Mouse (Mus musculus): ENCODE measurements around the gene Krt2. TPM values are rescaled to one million over a fixed set of nuclear protein-coding genes. Genes with fewer than 3 reads are reported as not detected.

Gene Krt2
- total RNA-seq (2021): not detected
- long read RNA-seq, experiment 1: 0 reads
- long read RNA-seq, experiment 2: 0 reads

GRCm38 (mm10) chr15:101817875-101818274, at the start of gene Krt2:
TSS of gene Krt2 (minus strand) at chr15:101818169.
- DNase-seq (ENCODE audit: low spot score in 2 of 2): no peak

- no peak for DNase-seq (ENCODE audit: low spot score in 2 of 2)
Observed at GRCm38 (mm10) chr15:101866754-101867153, 48.8 kb upstream of the Krt2 start.

- DNase-seq (ENCODE audit: low spot score in 2 of 2): no peak
Observed at GRCm38 (mm10) chr15:101860421-101861130, 42.6 kb upstream of the Krt2 start.

GRCm38 (mm10) chr15:101859735-101860170, 41.8 kb upstream of the Krt2 start:
- DNase-seq (ENCODE audit: low spot score in 2 of 2): no peak

GRCm38 (mm10) chr15:101858673-101859425, 40.9 kb upstream of the Krt2 start:
- DNase-seq (ENCODE audit: low spot score in 2 of 2): no peak

- no peak for DNase-seq (ENCODE audit: low spot score in 2 of 2)
Observed at GRCm38 (mm10) chr15:101856696-101857095, 38.7 kb upstream of the Krt2 start.

GRCm38 (mm10) chr15:101855732-101856131, 37.8 kb upstream of the Krt2 start:
- no peak for DNase-seq (ENCODE audit: low spot score in 2 of 2)

- DNase-seq (ENCODE audit: low spot score in 2 of 2): no peak
Observed at GRCm38 (mm10) chr15:101854294-101854693, 36.3 kb upstream of the Krt2 start.

GRCm38 (mm10) chr15:101852571-101852970, 34.6 kb upstream of the Krt2 start:
- no peak for DNase-seq (ENCODE audit: low spot score in 2 of 2)

- no peak for DNase-seq (ENCODE audit: low spot score in 2 of 2)
Observed at GRCm38 (mm10) chr15:101850694-101851093, 32.7 kb upstream of the Krt2 start, which contains the start of gene Krt1. TSS of gene Krt1 (minus strand) at chr15:101850794.

GRCm38 (mm10) chr15:101845971-101846403, 28.0 kb upstream of the Krt2 start:
- DNase-seq (ENCODE audit: low spot score in 2 of 2): no peak

- DNase-seq (ENCODE audit: low spot score in 2 of 2): no peak
Observed at GRCm38 (mm10) chr15:101843192-101843591, 25.2 kb upstream of the Krt2 start.

GRCm38 (mm10) chr15:101834784-101835328, 16.9 kb upstream of the Krt2 start:
- no peak for DNase-seq (ENCODE audit: low spot score in 2 of 2)

- DNase-seq (ENCODE audit: low spot score in 2 of 2): peak in 1 of 2 experiments; percentile 19
Observed at GRCm38 (mm10) chr15:101833131-101833530, 15.2 kb upstream of the Krt2 start.

GRCm38 (mm10) chr15:101829441-101829840, 11.5 kb upstream of the Krt2 start:
- no peak for DNase-seq (ENCODE audit: low spot score in 2 of 2)

- DNase-seq (ENCODE audit: low spot score in 2 of 2): no peak
Observed at GRCm38 (mm10) chr15:101821786-101822185, 3.8 kb upstream of the Krt2 start.

GRCm38 (mm10) chr15:101803052-101803822, 14.7 kb downstream of the Krt2 start:
- no peak for DNase-seq (ENCODE audit: low spot score in 2 of 2)

GRCm38 (mm10) chr15:101802296-101802835, 15.6 kb downstream of the Krt2 start, which contains the start of gene Krt73:
TSS of gene Krt73 (minus strand) at chr15:101802346.
- DNase-seq (ENCODE audit: low spot score in 2 of 2): no peak

- DNase-seq (ENCODE audit: low spot score in 2 of 2): no peak
Observed at GRCm38 (mm10) chr15:101790867-101791266, 27.1 kb downstream of the Krt2 start.

- DNase-seq (ENCODE audit: low spot score in 2 of 2): no peak
Observed at GRCm38 (mm10) chr15:101786360-101786759, 31.6 kb downstream of the Krt2 start, which contains the start of gene Krt72. TSS of gene Krt72 (minus strand) at chr15:101786460.

- DNase-seq (ENCODE audit: low spot score in 2 of 2): no peak
Observed at GRCm38 (mm10) chr15:101773420-101773819, 44.5 kb downstream of the Krt2 start.

All from adrenal gland, postnatal 4 days (tissue).